8 mouse cellular contexts compared by ENCODE assay signal in the genomic region with DNA sequence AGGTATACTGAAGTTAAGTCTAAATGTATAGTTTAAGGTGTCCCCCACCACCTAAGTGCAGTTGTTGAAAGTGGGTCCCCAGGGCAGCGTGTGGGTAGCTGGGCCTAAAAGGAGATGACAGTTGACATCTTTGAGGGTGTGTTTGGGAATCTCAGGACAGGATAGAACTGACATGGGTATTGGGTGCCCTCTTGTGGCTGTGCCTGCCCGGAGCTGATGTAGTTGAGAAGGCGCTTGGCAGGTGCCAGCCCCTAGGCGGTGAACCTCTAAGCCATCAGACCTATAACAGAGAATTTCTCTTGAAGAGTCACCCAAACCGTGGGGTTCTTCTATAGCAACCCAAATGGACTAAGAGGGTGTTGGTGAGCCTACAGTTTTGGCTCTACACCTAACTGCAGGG. TPM values are rescaled to one million over a fixed set of nuclear protein-coding genes. Genes with fewer than 3 reads are reported as not detected.
DNase-seq lines count a peak whose midpoint lies in the region; ATAC-seq lines count a peak whose summit lies in the region.
"Had no signal": no experiment of that assay in that cellular context is flagged by ENCODE, and none has a peak within 500 bp of the region (broad histone marks: within the 10 kb centered on the region; RNA-seq: fewer than 3 reads in every experiment).

No protein-coding gene starts in this region.

- no peak overlapping the region for H3K27ac ChIP-seq in intestine, embryonic 16.5 days (ENCODE audit: low read length)
- H3K27ac ChIP-seq in midbrain, embryonic 14.5 days (replicated peaks; ENCODE audit: low read depth, low read length) = no peak overlapping the region

- no peaks in the 10 kb centered on the region for H3K27me3 ChIP-seq in intestine, embryonic 16.5 days (replicated peaks; ENCODE audit: control insufficient read depth, insufficient read depth, low read length)
- H3K27me3 ChIP-seq in midbrain, embryonic 14.5 days (ENCODE audit: control insufficient read depth, insufficient read depth, low read length) = no peaks in the 10 kb centered on the region

- H3K9me3 ChIP-seq in intestine, embryonic 16.5 days (ENCODE audit: control insufficient read depth, low read length) = no peaks in the 10 kb centered on the region
- no peaks in the 10 kb centered on the region for H3K9me3 ChIP-seq in midbrain, embryonic 14.5 days (ENCODE audit: control insufficient read depth, low read length)

- H3K4me2 ChIP-seq in intestine, embryonic 16.5 days (ENCODE audit: low read depth, low read length) = no peak overlapping the region
- no peak overlapping the region for H3K4me2 ChIP-seq in midbrain, embryonic 14.5 days (ENCODE audit: low read length)

- 7% methylated on average over 5 of the region's 5 CpGs for WGBS in intestine, embryonic 16.5 days
- WGBS in midbrain, embryonic 14.5 days = 3% methylated on average over 5 of the region's 5 CpGs

- H3K9ac ChIP-seq in intestine, embryonic 16.5 days (ENCODE audit: low read depth, low read length) = no peak overlapping the region
- H3K9ac ChIP-seq in midbrain, embryonic 14.5 days (replicated peaks; ENCODE audit: low read length) = no peak overlapping the region

- DNase-seq in adipocyte (ENCODE audit: low spot score) = peak; percentile 81
- DNase-seq in gastrocnemius, postnatal 10 days = peak; percentile 70
- DNase-seq in left cerebral cortex, postnatal 25 days (ENCODE audit: low spot score in 2 of 2) = peak; percentile 71 to 80
- DNase-seq in midbrain, embryonic 14.5 days = peak; percentile 91
- peak; percentile 64 to 72 for DNase-seq in spleen, adult 18-20 months

- peak; percentile 98 for ATAC-seq in common myeloid progenitor, adult 5-6 weeks (replicated peaks; ENCODE audit: low read depth, poor library complexity, severe bottlenecking)
- peak; percentile 80 for ATAC-seq in intestine, embryonic 16.5 days
- ATAC-seq in midbrain, embryonic 14.5 days (ENCODE audit: low FRiP score, low TSS enrichment) = peak; percentile 78

- intact Hi-C loops in left cerebral cortex, postnatal 25 days (cut with DNase I) = loop anchor here (2.0 to 10.0 kb wide), 2 partner anchors 41 to 81 kb away; partner anchors contain the start of genes Hnrnph3, Pbld2 and Rufy2

- no peak overlapping the region for H3K4me3 ChIP-seq in intestine, embryonic 16.5 days (ENCODE audit: low read length)
- no peak overlapping the region for H3K4me3 ChIP-seq in midbrain, embryonic 14.5 days (replicated peaks; ENCODE audit: low read depth, low read length)
- H3K4me3 ChIP-seq: megakaryocyte, embryonic 14.5 days had no signal

- peaks cover 7% of the 10 kb centered on the region; the same call in 1 of the 2 replicates for H3K4me1 ChIP-seq in intestine, embryonic 16.5 days (ENCODE audit: control insufficient read depth, insufficient read depth, low read length)
- no peaks in the 10 kb centered on the region for H3K4me1 ChIP-seq in midbrain, embryonic 14.5 days (ENCODE audit: control insufficient read depth, insufficient read depth, low read length)

- no peaks in the 10 kb centered on the region for H3K36me3 ChIP-seq in intestine, embryonic 16.5 days (ENCODE audit: control insufficient read depth, insufficient read depth, low read length)
- no peaks in the 10 kb centered on the region for H3K36me3 ChIP-seq in midbrain, embryonic 14.5 days (ENCODE audit: control insufficient read depth, insufficient read depth, low read length)

RNA-seq across cellular contexts. Expression of gene Pbld1, which starts 6.0 kb away (rescaled TPM):
- not detected in 2 replicates for total RNA-seq in common myeloid progenitor, adult 5-6 weeks (2017)
- total RNA-seq in gastrocnemius, postnatal 10 days (2021) = under 1 TPM; 0.56 to 0.75 TPM
- polyA plus RNA-seq in intestine, embryonic 16.5 days (2015; fragmentation: Nextera tagmentation; extraction: Ambion mirVana) = 4.0 and 4.7 TPM in 2 replicates
- total RNA-seq in left cerebral cortex, postnatal 25 days (2021) = under 1 TPM; 0.46 to 0.78 TPM
- polyA plus RNA-seq in midbrain, embryonic 14.5 days (2014; fragmentation: Nextera tagmentation; extraction: Ambion mirVana) = 0.58 and 0.93 TPM in 2 replicates

RNA-seq across cellular contexts. Expression of gene Atoh7, which starts 33.5 kb away (rescaled TPM):
- not detected in 2 replicates for total RNA-seq in common myeloid progenitor, adult 5-6 weeks (2017)
- total RNA-seq in gastrocnemius, postnatal 10 days (2021) = under 1 TPM; 0.14 to 0.32 TPM
- polyA plus RNA-seq in intestine, embryonic 16.5 days (2015; fragmentation: Nextera tagmentation; extraction: Ambion mirVana) = not detected in 2 replicates
- 1 to 10 TPM; 2.9 to 4.1 TPM for total RNA-seq in left cerebral cortex, postnatal 25 days (2021)
- polyA plus RNA-seq in midbrain, embryonic 14.5 days (2014; fragmentation: Nextera tagmentation; extraction: Ambion mirVana) = 1.4 and 2.5 TPM in 2 replicates

RNA-seq across cellular contexts. Expression of gene Pbld2, which starts 41.9 kb away (rescaled TPM):
- 0.09 TPM in 1 of 2 replicates, not detected in the other for total RNA-seq in common myeloid progenitor, adult 5-6 weeks (2017)
- total RNA-seq in gastrocnemius, postnatal 10 days (2021) = 1 to 10 TPM; 1.2 to 1.6 TPM
- polyA plus RNA-seq in intestine, embryonic 16.5 days (2015; fragmentation: Nextera tagmentation; extraction: Ambion mirVana) = 10.6 and 12.5 TPM in 2 replicates
- total RNA-seq in left cerebral cortex, postnatal 25 days (2021) = 1 to 10 TPM; 2.1 to 2.4 TPM
- 0.79 and 0.89 TPM in 2 replicates for polyA plus RNA-seq in midbrain, embryonic 14.5 days (2014; fragmentation: Nextera tagmentation; extraction: Ambion mirVana)

RNA-seq across cellular contexts. Expression of gene Hnrnph3, which starts 42.0 kb away (rescaled TPM):
- total RNA-seq in common myeloid progenitor, adult 5-6 weeks (2017) = 49.4 and 69.0 TPM in 2 replicates
- 10 to 100 TPM; 15.9 to 24.0 TPM for total RNA-seq in gastrocnemius, postnatal 10 days (2021)
- polyA plus RNA-seq in intestine, embryonic 16.5 days (2015; fragmentation: Nextera tagmentation; extraction: Ambion mirVana) = 61.7 and 65.7 TPM in 2 replicates
- 10 to 100 TPM; 46.3 to 52.0 TPM for total RNA-seq in left cerebral cortex, postnatal 25 days (2021)
- 101 TPM in 2 replicates for polyA plus RNA-seq in midbrain, embryonic 14.5 days (2014; fragmentation: Nextera tagmentation; extraction: Ambion mirVana)
